Mouse (Mus musculus) Muller cell, postnatal 12 days (primary cell): ENCODE results near the gene Zfp879.

Experiments used
- DNase-seq: peaks from one replicate; pipeline ENCODE4 v3.0.0-alpha.2; 2015; ENCODE audit errors: inconsistent ontology term

The Zfp879 gene

GRCm38 (mm10) chr11:50841023-50841735 lies at the start of gene Zfp879:
Zfp879 (minus strand) TSS chr11:50841552.
- DNase-seq = peak; percentile 88

- DNase-seq = peak; percentile 89
Measured at GRCm38 (mm10) chr11:50887390-50888128, 46.2 kb upstream of the Zfp879 start, which contains the start of gene Zfp454. Zfp454 (minus strand) TSS chr11:50887651.

- DNase-seq = no peak
Measured at GRCm38 (mm10) chr11:50886933-50887293, 45.6 kb upstream of the Zfp879 start.

GRCm38 (mm10) chr11:50886231-50886932 lies 45.0 kb upstream of the Zfp879 start:
- peak; percentile 32 for DNase-seq

GRCm38 (mm10) chr11:50883756-50884155 lies 42.4 kb upstream of the Zfp879 start:
- DNase-seq = no peak

GRCm38 (mm10) chr11:50878641-50879040 lies 37.3 kb upstream of the Zfp879 start:
- DNase-seq = no peak

GRCm38 (mm10) chr11:50850989-50851601 lies 9.7 kb upstream of the Zfp879 start:
- DNase-seq = peak; percentile 40

- DNase-seq = peak; percentile 14
Measured at GRCm38 (mm10) chr11:50850177-50850735, 8.9 kb upstream of the Zfp879 start, which contains the start of gene Grm6. Grm6 (plus strand) TSS chr11:50850685.

GRCm38 (mm10) chr11:50849310-50849709 lies 8.0 kb upstream of the Zfp879 start:
- no peak for DNase-seq

GRCm38 (mm10) chr11:50848520-50849137 lies 7.3 kb upstream of the Zfp879 start:
- no peak for DNase-seq

GRCm38 (mm10) chr11:50847047-50847446 lies 5.7 kb upstream of the Zfp879 start:
- no peak for DNase-seq

GRCm38 (mm10) chr11:50845951-50846350 lies 4.6 kb upstream of the Zfp879 start:
- DNase-seq = no peak

- DNase-seq = no peak
Measured at GRCm38 (mm10) chr11:50835727-50836126, 5.6 kb downstream of the Zfp879 start.

GRCm38 (mm10) chr11:50827010-50827953 lies 14.1 kb downstream of the Zfp879 start, which contains the start of gene Zfp354c:
Zfp354c (minus strand) TSS chr11:50827724.
- DNase-seq = peak; percentile 85

- DNase-seq = peak; percentile 30
Measured at GRCm38 (mm10) chr11:50826214-50826613, 15.1 kb downstream of the Zfp879 start.

- DNase-seq = no peak
Measured at GRCm38 (mm10) chr11:50814233-50814632, 27.1 kb downstream of the Zfp879 start.

- DNase-seq = no peak
Measured at GRCm38 (mm10) chr11:50798836-50799235, 42.5 kb downstream of the Zfp879 start.

GRCm38 (mm10) chr11:50797674-50798073 lies 43.7 kb downstream of the Zfp879 start:
- DNase-seq = no peak
